Mouse (Mus musculus) CD4-positive, CD25-positive, alpha-beta regulatory T cell, adult 2 months (primary cell): ENCODE measurements around the gene Pappa2.

Source experiments
- DNase-seq: peaks from one replicate; pipeline ENCODE4 v3.0.0-alpha.2; 2012; ENCODE audit warnings: low read depth, low spot score

Pappa2 gene

GRCm38 (mm10) chr1:158910661-158911060 lies 69.6 kb downstream of the Pappa2 start:
- no peak for DNase-seq

- no peak for DNase-seq
Observed at GRCm38 (mm10) chr1:158897339-158897738, 83.0 kb downstream of the Pappa2 start.

GRCm38 (mm10) chr1:158894441-158894840 lies 85.8 kb downstream of the Pappa2 start:
- DNase-seq = no peak

GRCm38 (mm10) chr1:158875487-158875886 lies 104.8 kb downstream of the Pappa2 start:
- no peak for DNase-seq

GRCm38 (mm10) chr1:158874552-158875077 lies 105.7 kb downstream of the Pappa2 start:
- no peak for DNase-seq

- no peak for DNase-seq
Observed at GRCm38 (mm10) chr1:158873631-158874030, 106.7 kb downstream of the Pappa2 start.

- DNase-seq = no peak
Observed at GRCm38 (mm10) chr1:158871401-158871800, 108.9 kb downstream of the Pappa2 start.

GRCm38 (mm10) chr1:158860190-158860589 lies 120.1 kb downstream of the Pappa2 start:
- no peak for DNase-seq

GRCm38 (mm10) chr1:158853936-158854882 lies 126.1 kb downstream of the Pappa2 start:
- no peak for DNase-seq

- DNase-seq = no peak
Observed at GRCm38 (mm10) chr1:158852836-158853567, 127.3 kb downstream of the Pappa2 start.

GRCm38 (mm10) chr1:158850459-158850858 lies 129.8 kb downstream of the Pappa2 start:
- no peak for DNase-seq

- no peak for DNase-seq
Observed at GRCm38 (mm10) chr1:158844604-158845003, 135.7 kb downstream of the Pappa2 start.

- no peak for DNase-seq
Observed at GRCm38 (mm10) chr1:158837151-158837550, 143.1 kb downstream of the Pappa2 start.

- DNase-seq = no peak
Observed at GRCm38 (mm10) chr1:158830152-158830551, 150.1 kb downstream of the Pappa2 start.

- no peak for DNase-seq
Observed at GRCm38 (mm10) chr1:158827931-158828330, 152.4 kb downstream of the Pappa2 start.

- no peak for DNase-seq
Observed at GRCm38 (mm10) chr1:158819676-158820075, 160.6 kb downstream of the Pappa2 start.

GRCm38 (mm10) chr1:158816479-158816878 lies 163.8 kb downstream of the Pappa2 start:
- no peak for DNase-seq

- DNase-seq = no peak
Observed at GRCm38 (mm10) chr1:158811887-158812286, 168.4 kb downstream of the Pappa2 start.

- DNase-seq = no peak
Observed at GRCm38 (mm10) chr1:158775486-158775885, 204.8 kb downstream of the Pappa2 start.

GRCm38 (mm10) chr1:158773102-158773501 lies 207.2 kb downstream of the Pappa2 start:
- no peak for DNase-seq

- no peak for DNase-seq
Observed at GRCm38 (mm10) chr1:158770756-158771155, 209.5 kb downstream of the Pappa2 start.

- DNase-seq = no peak
Observed at GRCm38 (mm10) chr1:158770036-158770655, 210.1 kb downstream of the Pappa2 start.
